Mouse (Mus musculus): Measurements from ENCODE around the gene Tle6. TPM values are rescaled to one million over a fixed set of nuclear protein-coding genes. Genes with fewer than 3 reads are reported as not detected.

Tle6 gene
- total and polyA plus RNA-seq, 3 experiments = 16.9 to 31.9 TPM; not detected in 1

- TF ChIP-seq RAD21 (IDR thresholded peaks at IDR 0.05; ENCODE audit: low read depth, low read length) = no peak
- no peak for TF ChIP-seq NRF1 (IDR thresholded peaks at IDR 0.05; ENCODE audit: insufficient read depth, low read depth, low read length, poor library complexity, severe bottlenecking)
- no peak for TF ChIP-seq CHD1 (IDR thresholded peaks at IDR 0.05; ENCODE audit: low read depth, low read length)
- no peak for TF ChIP-seq ETS1 (IDR thresholded peaks at IDR 0.05; ENCODE audit: low read depth, low read length)
- no peak for TF ChIP-seq MYC (IDR thresholded peaks at IDR 0.05; ENCODE audit: low read depth, low read length)
- TF ChIP-seq JUND (IDR thresholded peaks at IDR 0.05; ENCODE audit: low read depth, low read length) = no peak
- no peak for TF ChIP-seq TBP (IDR thresholded peaks at IDR 0.05; ENCODE audit: low read depth, low read length)
- TF ChIP-seq SIN3A (IDR thresholded peaks at IDR 0.05; ENCODE audit: low read length) = no peak
- no peak for TF ChIP-seq NELFE (IDR thresholded peaks at IDR 0.05; ENCODE audit: low read depth, low read length)
- no peak for TF ChIP-seq POLR2AphosphoS5 (IDR thresholded peaks at IDR 0.05; ENCODE audit: borderline replicate concordance, low read depth, low read length)
- TF ChIP-seq TCF12 (IDR thresholded peaks at IDR 0.05; ENCODE audit: low read depth, low read length) = no peak
- no peak for TF ChIP-seq MAFK (IDR thresholded peaks at IDR 0.05; ENCODE audit: borderline replicate concordance, low read depth, low read length)
- no peak for TF ChIP-seq ELF1 (IDR thresholded peaks at IDR 0.05; ENCODE audit: low read depth, low read length)
- TF ChIP-seq RCOR1 (IDR thresholded peaks at IDR 0.05; ENCODE audit: low read depth, low read length) = no peak
- TF ChIP-seq POLR2AphosphoS2 (IDR thresholded peaks at IDR 0.05; ENCODE audit: low read length) = no peak
- TF ChIP-seq ZC3H11A (IDR thresholded peaks at IDR 0.05; ENCODE audit: low read depth, low read length) = no peak
- no peak for TF ChIP-seq MAZ (IDR thresholded peaks at IDR 0.05; ENCODE audit: low read depth, low read length)
- no peak for TF ChIP-seq TAL1 (IDR thresholded peaks at IDR 0.05; ENCODE audit: low read length)
- no peak for TF ChIP-seq MYB (IDR thresholded peaks at IDR 0.05; ENCODE audit: low read depth, low read length)
- TF ChIP-seq BHLHE40 (IDR thresholded peaks at IDR 0.05; ENCODE audit: borderline replicate concordance, low read depth, low read length) = no peak
- Histone ChIP-seq H3K27me3 (ENCODE audit: control insufficient read depth in 1 of 2, insufficient read depth in 2 of 2, low read length in 2 of 2) (no peaks in the 10 kb centered on the region), H3K79me2 (ENCODE audit: control insufficient read depth, insufficient read depth, low read length, poor library complexity) (no peaks in the 10 kb centered on the region; the same call in 1 of the 2 replicates), H3K9ac (ENCODE audit: control insufficient read depth, low read depth, low read length, poor library complexity, severe bottlenecking) (no peak overlapping the region), H3K4me1 (ENCODE audit: control insufficient read depth in 1 of 2, insufficient read depth in 2 of 2, low read length in 2 of 2) (peaks cover 5% of the 10 kb centered on the region in 2 experiments), H3K36me3 (ENCODE audit: control insufficient read depth in 1 of 2, insufficient read depth in 2 of 2, low read length in 2 of 2) (no peaks in the 10 kb centered on the region; a peak in 1 of 4 replicates), H3K9me3 (replicated peaks; ENCODE audit: insufficient read depth, low read length) (no peaks in the 10 kb centered on the region), H3K27ac (ENCODE audit: control insufficient read depth, low read depth, low read length) (no peak overlapping the region), H3K4me3 (ENCODE audit: control insufficient read depth in 1 of 2, insufficient read depth in 1 of 2, low read depth in 2 of 2, low read length in 2 of 2) (no peak overlapping the region)
- no peak for DNase-seq (ENCODE audit: low read depth, low spot score)
Observed at GRCm38 (mm10) chr10:81595599-81595998, 5.3 kb downstream of the Tle6 start.

DNA sequence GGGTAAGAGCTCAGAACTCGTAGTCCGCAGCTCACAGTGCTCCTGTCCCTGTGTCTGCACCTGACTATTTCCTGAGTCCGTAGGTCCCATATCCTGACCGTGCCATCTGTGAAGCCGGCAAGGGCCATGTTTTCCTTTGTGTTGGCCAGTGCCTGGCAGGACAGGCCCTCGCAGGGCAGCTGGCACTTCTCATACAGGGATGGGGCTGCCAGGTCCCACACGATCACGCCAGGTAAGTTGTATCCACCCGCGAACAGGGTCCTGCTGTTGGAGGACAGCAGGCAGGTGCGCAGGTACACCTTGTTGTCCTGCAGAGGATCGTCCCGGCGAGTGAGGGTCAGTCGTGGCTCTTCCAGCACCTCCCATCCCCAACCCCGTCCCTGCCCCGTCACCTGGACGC lies 6.9 kb downstream of the Tle6 start:
- no peak overlapping the region for H3K27ac ChIP-seq (ENCODE audit: control insufficient read depth, low read depth, low read length)
- DNase-seq (ENCODE audit: low read depth, low spot score) = no peak

More for the DNA sequence above, 6.9 kb downstream of the Tle6 start:
- no peak overlapping the region for H3K9ac ChIP-seq (ENCODE audit: control insufficient read depth, low read depth, low read length, poor library complexity, severe bottlenecking)
- H3K79me2 ChIP-seq (ENCODE audit: control insufficient read depth, insufficient read depth, low read length, poor library complexity) = no peaks in the 10 kb centered on the region
- H3K36me3 ChIP-seq (ENCODE audit: control insufficient read depth in 1 of 2, insufficient read depth in 2 of 2, low read length in 2 of 2) = no peaks in the 10 kb centered on the region
- no peaks in the 10 kb centered on the region for H3K9me3 ChIP-seq (replicated peaks; ENCODE audit: insufficient read depth, low read length)
- no peak overlapping the region for H3K4me3 ChIP-seq (ENCODE audit: control insufficient read depth in 1 of 2, insufficient read depth in 1 of 2, low read depth in 2 of 2, low read length in 2 of 2)
- no peak for TF ChIP-seq TBP (IDR thresholded peaks at IDR 0.05; ENCODE audit: low read depth, low read length)
- no peak for TF ChIP-seq NRF1 (IDR thresholded peaks at IDR 0.05; ENCODE audit: insufficient read depth, low read depth, low read length, poor library complexity, severe bottlenecking)
- no peaks in the 10 kb centered on the region for H3K4me1 ChIP-seq (ENCODE audit: control insufficient read depth in 1 of 2, insufficient read depth in 2 of 2, low read length in 2 of 2)
- no peaks in the 10 kb centered on the region for H3K27me3 ChIP-seq (ENCODE audit: control insufficient read depth in 1 of 2, insufficient read depth in 2 of 2, low read length in 2 of 2)
